Mouse (Mus musculus) B cell, adult (primary cell): Measurements from ENCODE around the gene Olfr994. TPM values are rescaled to one million over a fixed set of nuclear protein-coding genes. Genes with fewer than 3 reads are reported as not detected.

ENCODE experiments used
- total RNA-seq: library from RNA; stranded (reverse); gene quantifications from 4 replicates; pipeline ENCODE4 v1.2.4, GENCODE M21; 2023; ENCODE audit not compliant: inconsistent age

Gene Olfr994
- not detected in 4 replicates for total RNA-seq

DNA sequence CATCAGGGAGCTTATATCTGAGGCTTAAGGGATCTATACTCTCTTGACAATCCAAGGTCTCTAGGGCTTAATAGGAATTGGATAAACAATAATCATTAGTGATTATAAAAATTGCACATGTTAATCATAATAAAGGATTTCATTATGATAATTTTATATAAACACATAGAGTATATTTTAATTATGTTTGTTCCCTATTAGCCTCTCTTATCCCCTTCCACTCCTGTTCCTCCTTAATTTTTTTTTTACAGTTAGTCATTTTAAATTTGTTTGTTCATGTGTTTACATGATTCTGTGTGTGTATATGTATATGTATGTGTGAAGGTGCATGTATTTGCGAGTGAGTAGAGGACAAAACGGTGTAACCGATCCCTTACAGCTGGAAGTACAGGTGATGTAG is at the start of gene Olfr994:
TSS of gene Olfr994 (minus strand) at position 101 of the 400 bp plus-strand sequence.

DNA sequence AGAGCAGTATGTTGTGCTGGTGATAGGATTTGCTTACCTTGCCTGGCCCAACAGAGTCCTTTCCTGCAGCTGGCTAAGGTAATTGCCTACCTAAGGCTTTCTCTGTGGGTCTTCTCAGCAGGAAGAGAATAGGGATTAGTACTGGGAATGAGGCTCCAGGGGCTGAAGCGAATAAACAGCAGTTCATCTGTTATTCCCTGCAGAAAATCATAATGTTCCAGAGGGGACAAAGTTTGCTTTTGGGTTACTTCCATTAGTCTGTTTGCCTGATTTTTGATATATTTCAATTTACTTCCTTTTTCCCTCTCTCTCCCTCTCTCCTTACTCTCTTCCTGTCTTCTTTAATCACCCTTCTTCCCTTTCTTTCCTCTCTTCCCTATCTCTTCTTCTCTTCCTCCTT is 7.3 kb upstream of the Olfr994 start, which contains the start of gene Olfr995:
TSS of gene Olfr995 (minus strand) at position 101 of the 400 bp plus-strand sequence.

DNA sequence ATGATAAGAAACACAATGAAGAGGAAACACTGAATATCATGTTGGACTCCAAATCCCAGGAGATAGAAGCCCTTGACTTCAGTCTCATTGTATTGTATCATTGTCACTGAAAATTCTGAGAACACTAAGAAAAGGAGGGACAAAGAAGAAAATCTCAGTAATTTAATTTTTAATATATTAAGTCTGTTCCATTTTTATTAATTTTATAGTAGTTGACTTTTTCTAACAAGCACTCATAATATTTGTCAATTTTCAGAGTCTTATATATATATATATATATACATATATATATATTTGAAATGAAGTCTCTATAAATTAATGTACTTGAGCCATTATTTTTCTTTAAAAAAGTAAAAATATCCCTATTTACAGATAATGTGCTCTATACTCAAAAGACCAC is 21.5 kb downstream of the Olfr994 start, which contains the start of gene Olfr993:
TSS of gene Olfr993 (minus strand) at position 101 of the 400 bp plus-strand sequence.

DNA sequence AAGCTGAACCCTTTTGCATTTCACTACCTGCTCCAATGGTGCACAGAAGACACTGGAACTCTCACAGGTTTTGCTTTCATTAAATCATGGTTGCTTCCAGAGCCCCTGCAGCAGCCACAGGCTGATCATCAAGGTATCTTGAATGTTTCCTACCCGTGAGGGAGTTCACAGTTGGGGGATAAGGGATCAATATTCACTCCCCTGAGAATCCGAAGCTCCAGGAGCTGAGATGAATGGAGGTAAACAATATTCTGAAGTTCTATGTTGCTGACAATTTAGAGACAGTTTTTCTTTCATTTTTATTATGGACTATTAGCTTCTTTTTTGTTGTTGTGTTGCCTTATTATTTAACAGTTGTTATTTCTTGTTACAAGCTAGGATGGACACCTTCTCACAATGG is 26.9 kb downstream of the Olfr994 start, which contains the start of gene Olfr992:
TSS of gene Olfr992 (minus strand) at position 101 of the 400 bp plus-strand sequence.

Other genes starting within 250 kb of the Olfr994 start
- not detected in 4 replicates for gene Lrrc55, start 239.3 kb downstream of the Olfr994 start, total RNA-seq
- not detected in 4 replicates for gene Olfr987, start 97.1 kb downstream of the Olfr994 start, total RNA-seq
- not detected in 4 replicates for gene Olfr988, start 73.2 kb downstream of the Olfr994 start, total RNA-seq
- not detected in 4 replicates for gene Olfr992, start 27.0 kb downstream of the Olfr994 start, total RNA-seq
- not detected in 4 replicates for gene Olfr993, start 21.6 kb downstream of the Olfr994 start, total RNA-seq
- not detected in 4 replicates for gene Olfr995, start 7.2 kb upstream of the Olfr994 start, total RNA-seq
- gene 4833423E24Rik, start 82.6 kb upstream of the Olfr994 start, total RNA-seq: not detected in 4 replicates
- not detected in 4 replicates for gene Olfr996, start 142.8 kb upstream of the Olfr994 start, total RNA-seq
- not detected in 4 replicates for gene Olfr998, start 152.5 kb upstream of the Olfr994 start, total RNA-seq
- gene Olfr1000, start 175.5 kb upstream of the Olfr994 start, total RNA-seq: not detected in 4 replicates
- gene Olfr1002, start 214.3 kb upstream of the Olfr994 start, total RNA-seq: not detected in 4 replicates
- gene Olfr154, start 228.0 kb upstream of the Olfr994 start, total RNA-seq: not detected in 4 replicates
- gene Olfr1006, start 242.3 kb upstream of the Olfr994 start, total RNA-seq: not detected in 4 replicates